Mouse (Mus musculus) leukemia stem cell, adult 10-12 weeks (primary cell): ENCODE measurements around the gene Csf2ra. TPM values are rescaled to one million over a fixed set of nuclear protein-coding genes. Genes with fewer than 3 reads are reported as not detected.

Experiments
- polyA plus RNA-seq: library from polyadenylated mRNA; stranded (reverse); fragments of >175 nt; gene quantifications from 2 replicates; pipeline ENCODE4 v1.2.3, GENCODE M21; 2012; ENCODE audit warnings: low replicate concordance

Gene Csf2ra
- 27.4 and 95.9 TPM in 2 replicates for polyA plus RNA-seq

GRCm38 (mm10) chr19:61227941-61228701 is at the start of gene Csf2ra:
TSS of gene Csf2ra (minus strand) at chr19:61228429.

GRCm38 (mm10) chr19:61183590-61183989 is 44.6 kb downstream of the Csf2ra start, which contains the start of gene Gm6020:
TSS of gene Gm6020 (plus strand) at chr19:61183890.

GRCm38 (mm10) chr19:61175756-61176324 is 52.4 kb downstream of the Csf2ra start, which contains the start of gene Gm7102:
TSS of gene Gm7102 (minus strand) at chr19:61176309.

Other genes with a start within 250 kb of the Csf2ra start
- gene Zfp950, start 87.6 kb downstream of the Csf2ra start, polyA plus RNA-seq = 0.23 and 1.4 TPM in 2 replicates
- 0.11 TPM in 1 of 2 replicates, not detected in the other for gene Gm7102, start 52.1 kb downstream of the Csf2ra start, polyA plus RNA-seq
- not detected in 2 replicates for gene Gm6020, start 44.5 kb downstream of the Csf2ra start, polyA plus RNA-seq
- gene Gm21060, start 68.6 kb upstream of the Csf2ra start, polyA plus RNA-seq = not detected in 2 replicates